Mouse (Mus musculus): ENCODE data around the gene Adipor1. TPM values are rescaled to one million over a fixed set of nuclear protein-coding genes. Genes with fewer than 3 reads are reported as not detected.

Adipor1 gene
- 10 to 100 TPM; 55.4 to 57.5 TPM for total RNA-seq (2021)

GRCm38 (mm10) chr1:134415168-134415831 lies at the start of gene Adipor1:
Gene Adipor1, plus strand, starts transcription at chr1:134415378.
- intact Hi-C loops (cut with DNase I), result no loop called here
- DNase-seq, result peak; percentile 98

GRCm38 (mm10) chr1:134365491-134365890 lies 49.7 kb upstream of the Adipor1 start:
- intact Hi-C loops (cut with DNase I), result loop anchor here (10.0 kb wide), 1 partner anchor 89 kb away; the partner anchor contains the start of gene Klhl12
- DNase-seq, result no peak

GRCm38 (mm10) chr1:134368777-134369337 lies 46.3 kb upstream of the Adipor1 start:
- intact Hi-C loops (cut with DNase I), result loop anchor here (10.0 kb wide), 1 partner anchor 86 kb away; the partner anchor contains the start of gene Klhl12
- DNase-seq, result peak; percentile 54

GRCm38 (mm10) chr1:134374124-134374523 lies 41.1 kb upstream of the Adipor1 start:
- intact Hi-C loops (cut with DNase I), result no loop called here
- no peak for DNase-seq

GRCm38 (mm10) chr1:134381051-134381450 lies 34.1 kb upstream of the Adipor1 start:
- no peak for DNase-seq
- intact Hi-C loops (cut with DNase I), result no loop called here

GRCm38 (mm10) chr1:134381795-134382625 lies 33.2 kb upstream of the Adipor1 start:
- DNase-seq, result no peak
- intact Hi-C loops (cut with DNase I), result no loop called here

GRCm38 (mm10) chr1:134384581-134384980 lies 30.6 kb upstream of the Adipor1 start:
- intact Hi-C loops (cut with DNase I), result no loop called here
- no peak for DNase-seq

GRCm38 (mm10) chr1:134385176-134385575 lies 30.0 kb upstream of the Adipor1 start:
- intact Hi-C loops (cut with DNase I), result no loop called here
- no peak for DNase-seq

GRCm38 (mm10) chr1:134385666-134386065 lies 29.5 kb upstream of the Adipor1 start, which contains the start of gene 4933406M09Rik:
Gene 4933406M09Rik, plus strand, starts transcription at chr1:134385940.
- intact Hi-C loops (cut with DNase I), result no loop called here
- no peak for DNase-seq

- no peak for DNase-seq
- intact Hi-C loops (cut with DNase I), result no loop called here
Measured at GRCm38 (mm10) chr1:134393827-134394226, 21.4 kb upstream of the Adipor1 start.

GRCm38 (mm10) chr1:134398210-134398609 lies 17.0 kb upstream of the Adipor1 start:
- intact Hi-C loops (cut with DNase I), result no loop called here
- no peak for DNase-seq

- intact Hi-C loops (cut with DNase I), result no loop called here
- DNase-seq, result no peak
Measured at GRCm38 (mm10) chr1:134399735-134400134, 15.4 kb upstream of the Adipor1 start.

GRCm38 (mm10) chr1:134405509-134406413 lies 9.4 kb upstream of the Adipor1 start, which contains the start of gene Cyb5r1:
Gene Cyb5r1, plus strand, starts transcription at chr1:134405559.
- peak; percentile 66 for DNase-seq
- intact Hi-C loops (cut with DNase I), result no loop called here

- no peak for DNase-seq
- intact Hi-C loops (cut with DNase I), result no loop called here
Measured at GRCm38 (mm10) chr1:134406414-134406771, 8.8 kb upstream of the Adipor1 start.

- DNase-seq, result no peak
- intact Hi-C loops (cut with DNase I), result no loop called here
Measured at GRCm38 (mm10) chr1:134408080-134408479, 7.1 kb upstream of the Adipor1 start.

GRCm38 (mm10) chr1:134411706-134412629 lies 3.2 kb upstream of the Adipor1 start:
- intact Hi-C loops (cut with DNase I), result no loop called here
- no peak for DNase-seq

- intact Hi-C loops (cut with DNase I), result no loop called here
Measured at GRCm38 (mm10) chr1:134414038-134414437, 1.1 kb upstream of the Adipor1 start.

GRCm38 (mm10) chr1:134414501-134415167 lies 544 bp upstream of the Adipor1 start:
- intact Hi-C loops (cut with DNase I), result no loop called here
- no peak for DNase-seq

More at GRCm38 (mm10) chr1:134414038-134414437, 1.1 kb upstream of the Adipor1 start:
- no peak for DNase-seq
